Mouse (Mus musculus): ENCODE measurements around the gene Hectd4. TPM values are rescaled to one million over a fixed set of nuclear protein-coding genes. Genes with fewer than 3 reads are reported as not detected.
A peak's percentile ranks its signal among the peaks of the same experiment; 100 is the strongest.
"Not testable (repeated sequence)": the region's sequence is repeated elsewhere in the genome, so short reads cannot be mapped to it uniquely, and the experiment has no call there.

The Hectd4 gene
- polyA plus RNA-seq, 1 experiment from 2014 or later, result 5.1 TPM

DNA sequence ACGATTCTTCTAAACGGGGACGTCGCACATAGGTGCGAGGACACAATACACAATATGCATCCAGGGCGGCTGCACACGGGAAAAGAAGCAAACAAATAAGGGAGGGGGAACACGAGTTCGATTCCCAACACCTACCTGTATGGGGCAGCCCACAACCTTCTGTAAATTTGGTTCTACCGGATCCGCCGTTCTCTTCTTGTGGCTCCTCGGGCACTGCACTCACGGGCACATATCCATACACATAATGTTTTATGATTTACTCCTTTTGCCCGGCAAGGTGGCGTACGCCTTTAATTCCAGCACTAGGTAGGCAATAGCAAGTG is 28.5 kb upstream of the Hectd4 start:
- DNase-seq (ENCODE audit: extremely low spot score, low spot score), result no peak
- Histone ChIP-seq H3K27me3 (ENCODE audit: poor library complexity, severe bottlenecking) (no peaks in the 10 kb centered on the region), H3K9me3 (no peaks in the 10 kb centered on the region), H3K4me1 (peaks cover 38% of the 10 kb centered on the region), H3K27ac (peak overlapping the region; percentile 93), H3K36me3 (replicated peaks) (0 out of 2 replicates have a peak, but pooled peaks cover 3% of the 10 kb centered on the region), H3K4me3 (peak overlapping the region; percentile 80)
- 9% methylated on average over 17 of the region's 17 CpGs for WGBS

DNA sequence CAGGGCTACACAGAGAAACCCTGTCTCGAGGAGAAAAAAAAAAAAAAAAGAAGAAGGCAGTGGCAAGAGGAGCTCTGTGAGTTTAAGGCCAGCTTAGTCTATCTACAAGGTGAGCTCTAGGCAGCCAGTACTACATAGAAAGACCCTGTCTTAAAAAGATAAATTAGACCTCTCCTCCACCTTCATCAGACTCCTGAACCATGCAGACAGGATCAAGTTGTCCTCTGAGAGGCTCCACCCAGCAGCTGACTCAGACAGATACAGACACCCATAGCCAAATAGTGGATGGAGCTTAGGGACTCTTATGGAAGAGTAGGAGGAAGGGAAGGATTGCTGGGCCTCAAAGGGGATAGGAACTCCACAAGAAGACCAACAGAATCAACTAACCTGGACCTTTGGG is 25.8 kb upstream of the Hectd4 start:
- no peak overlapping the region for H3K27ac ChIP-seq
- H3K4me1 ChIP-seq, result peaks cover 13% of the 10 kb centered on the region
- WGBS, result 73% methylated on average over 1 of the region's 1 CpGs
- H3K4me3 ChIP-seq, result no peak overlapping the region
- H3K9me3 ChIP-seq, result no peaks in the 10 kb centered on the region
- DNase-seq (ENCODE audit: extremely low spot score, low spot score), result no peak
- no peaks in the 10 kb centered on the region for H3K27me3 ChIP-seq (ENCODE audit: poor library complexity, severe bottlenecking)
- 0 out of 2 replicates have a peak, but pooled peaks cover 2% of the 10 kb centered on the region for H3K36me3 ChIP-seq (replicated peaks)

DNA sequence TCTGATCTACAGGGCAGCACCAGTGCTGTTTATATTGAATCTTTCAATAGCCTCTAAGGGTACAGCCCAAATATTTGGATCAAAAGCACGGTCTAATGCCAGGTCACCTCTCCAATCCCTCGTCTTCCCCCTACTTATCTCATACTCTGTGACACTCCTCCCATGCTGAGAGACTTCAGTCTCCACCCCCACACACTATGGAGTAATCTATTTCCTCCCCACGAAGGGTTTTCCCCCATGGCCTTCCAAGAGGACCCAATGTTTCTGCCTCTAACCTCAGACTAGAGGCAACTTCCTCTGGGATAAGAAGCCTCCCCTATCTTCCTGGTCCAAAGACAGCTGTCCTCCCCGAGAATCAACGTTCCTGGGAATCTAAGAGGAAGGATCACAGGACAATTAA is 23.3 kb upstream of the Hectd4 start:
- 58% methylated on average over 5 of the region's 5 CpGs for WGBS

DNA sequence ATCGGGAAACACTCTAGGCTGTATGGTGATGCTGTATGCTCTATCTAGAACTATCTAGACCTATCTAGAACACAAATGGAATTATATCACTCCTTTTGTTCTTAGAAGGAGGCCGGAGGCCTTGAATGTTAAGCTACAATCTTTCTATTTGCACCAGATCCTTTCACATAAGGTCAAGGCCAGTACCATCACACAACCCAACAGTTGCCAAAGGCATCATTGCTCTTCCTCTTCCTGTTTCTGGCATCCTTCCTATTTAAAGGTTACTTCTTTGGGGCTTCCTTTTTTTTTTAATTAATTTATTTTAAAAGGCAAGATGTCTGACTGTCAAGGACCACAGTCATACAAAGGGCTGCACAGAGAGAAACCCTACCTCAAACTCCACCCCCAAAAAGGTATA is 22.7 kb upstream of the Hectd4 start:
- H3K36me3 ChIP-seq (replicated peaks), result no peaks in the 10 kb centered on the region
- H3K27ac ChIP-seq, result no peak overlapping the region
- no peak overlapping the region for H3K4me3 ChIP-seq
- no peak for DNase-seq (ENCODE audit: extremely low spot score, low spot score)
- no peaks in the 10 kb centered on the region for H3K4me1 ChIP-seq
- H3K9me3 ChIP-seq, result no peaks in the 10 kb centered on the region
- 84% methylated on average over 2 of the region's 2 CpGs for WGBS
- H3K27me3 ChIP-seq (ENCODE audit: poor library complexity, severe bottlenecking), result no peaks in the 10 kb centered on the region

More for the DNA sequence above, 23.3 kb upstream of the Hectd4 start:
- no peaks in the 10 kb centered on the region for H3K36me3 ChIP-seq (replicated peaks)
- no peaks in the 10 kb centered on the region for H3K9me3 ChIP-seq
- DNase-seq (ENCODE audit: extremely low spot score, low spot score), result no peak
- no peak overlapping the region for H3K4me3 ChIP-seq
- H3K27ac ChIP-seq, result no peak overlapping the region
- H3K4me1 ChIP-seq, result peaks cover under 1% of the 10 kb centered on the region
- no peaks in the 10 kb centered on the region for H3K27me3 ChIP-seq (ENCODE audit: poor library complexity, severe bottlenecking)

DNA sequence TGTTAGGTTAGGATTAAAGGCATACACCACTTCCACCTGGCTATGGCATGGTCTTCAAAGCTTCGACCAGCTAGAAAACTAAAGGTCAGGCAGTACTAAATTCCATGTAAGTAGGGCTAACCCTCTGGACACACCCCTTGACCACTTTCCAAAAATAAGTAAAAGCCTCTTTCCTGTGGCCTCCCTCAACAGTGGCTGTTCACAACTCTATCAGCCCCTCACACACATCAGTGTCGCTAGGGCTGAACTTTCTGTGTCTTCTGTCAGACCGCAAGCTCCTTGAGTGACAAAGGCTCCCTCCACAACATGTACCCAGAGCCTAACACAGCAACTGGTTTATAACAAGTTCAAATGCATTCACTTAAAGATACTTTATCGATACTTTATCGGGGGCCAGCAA is 21.6 kb upstream of the Hectd4 start:
- Histone ChIP-seq H3K4me3 (no peak overlapping the region), H3K27me3 (ENCODE audit: poor library complexity, severe bottlenecking) (no peaks in the 10 kb centered on the region), H3K36me3 (replicated peaks) (no peaks in the 10 kb centered on the region), H3K27ac (no peak overlapping the region), H3K9me3 (no peaks in the 10 kb centered on the region), H3K4me1 (no peaks in the 10 kb centered on the region)
- DNase-seq (ENCODE audit: extremely low spot score, low spot score), result no peak
- 89% methylated on average over 5 of the region's 5 CpGs for WGBS

DNA sequence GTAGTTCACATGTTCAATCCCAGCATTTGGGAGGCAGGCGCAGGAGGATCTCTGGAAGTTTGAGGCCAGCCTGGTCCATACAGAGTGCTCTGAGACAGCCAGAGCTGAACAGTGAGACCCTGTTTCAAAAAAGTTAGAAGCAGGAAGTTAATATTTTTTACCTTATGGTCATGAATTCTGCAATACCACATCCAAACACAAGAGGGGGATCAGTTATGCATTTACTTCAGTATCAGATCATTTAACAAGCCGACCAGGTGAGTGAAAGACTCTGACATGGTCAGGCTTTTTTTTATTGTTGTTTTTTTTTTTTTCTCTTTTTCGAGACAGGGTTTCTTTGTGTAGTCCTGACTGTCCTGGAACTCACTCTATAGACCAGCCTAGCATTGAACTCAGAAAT is 18.3 kb upstream of the Hectd4 start:
- Histone ChIP-seq H3K36me3 (replicated peaks) (peaks cover 14% of the 10 kb centered on the region), H3K27me3 (ENCODE audit: poor library complexity, severe bottlenecking) (no peaks in the 10 kb centered on the region), H3K9me3 (no peaks in the 10 kb centered on the region), H3K27ac (no peak overlapping the region), H3K4me3 (no peak overlapping the region), H3K4me1 (peaks cover 17% of the 10 kb centered on the region)
- 68% methylated on average over 3 of the region's 3 CpGs for WGBS
- no peak for DNase-seq (ENCODE audit: extremely low spot score, low spot score)

DNA sequence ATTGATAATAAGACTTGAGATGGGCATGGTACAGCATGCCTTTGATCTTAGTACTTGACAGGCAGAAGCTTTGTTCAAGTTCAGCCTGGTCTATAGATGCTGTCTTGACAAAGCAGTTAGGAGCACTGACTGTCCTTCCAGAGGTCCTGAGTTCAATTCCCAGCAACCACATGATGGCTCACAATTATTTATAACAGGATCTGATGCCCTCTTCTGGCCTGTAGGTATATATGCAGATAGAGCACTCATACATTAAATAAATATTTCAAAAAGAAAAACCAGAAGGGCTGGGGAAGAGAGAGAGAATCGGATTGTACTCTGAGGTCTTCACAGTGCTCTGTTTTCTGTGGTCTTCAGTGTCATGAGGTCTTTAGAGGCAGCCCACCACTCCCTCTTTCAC is 17.6 kb upstream of the Hectd4 start:
- Histone ChIP-seq H3K4me3 (no peak overlapping the region), H3K9me3 (no peaks in the 10 kb centered on the region), H3K4me1 (peaks cover 23% of the 10 kb centered on the region), H3K27me3 (ENCODE audit: poor library complexity, severe bottlenecking) (no peaks in the 10 kb centered on the region), H3K36me3 (replicated peaks) (peaks cover 21% of the 10 kb centered on the region), H3K27ac (no peak overlapping the region)
- 68% methylated on average over 1 of the region's 1 CpGs for WGBS
- DNase-seq (ENCODE audit: extremely low spot score, low spot score), result no peak

DNA sequence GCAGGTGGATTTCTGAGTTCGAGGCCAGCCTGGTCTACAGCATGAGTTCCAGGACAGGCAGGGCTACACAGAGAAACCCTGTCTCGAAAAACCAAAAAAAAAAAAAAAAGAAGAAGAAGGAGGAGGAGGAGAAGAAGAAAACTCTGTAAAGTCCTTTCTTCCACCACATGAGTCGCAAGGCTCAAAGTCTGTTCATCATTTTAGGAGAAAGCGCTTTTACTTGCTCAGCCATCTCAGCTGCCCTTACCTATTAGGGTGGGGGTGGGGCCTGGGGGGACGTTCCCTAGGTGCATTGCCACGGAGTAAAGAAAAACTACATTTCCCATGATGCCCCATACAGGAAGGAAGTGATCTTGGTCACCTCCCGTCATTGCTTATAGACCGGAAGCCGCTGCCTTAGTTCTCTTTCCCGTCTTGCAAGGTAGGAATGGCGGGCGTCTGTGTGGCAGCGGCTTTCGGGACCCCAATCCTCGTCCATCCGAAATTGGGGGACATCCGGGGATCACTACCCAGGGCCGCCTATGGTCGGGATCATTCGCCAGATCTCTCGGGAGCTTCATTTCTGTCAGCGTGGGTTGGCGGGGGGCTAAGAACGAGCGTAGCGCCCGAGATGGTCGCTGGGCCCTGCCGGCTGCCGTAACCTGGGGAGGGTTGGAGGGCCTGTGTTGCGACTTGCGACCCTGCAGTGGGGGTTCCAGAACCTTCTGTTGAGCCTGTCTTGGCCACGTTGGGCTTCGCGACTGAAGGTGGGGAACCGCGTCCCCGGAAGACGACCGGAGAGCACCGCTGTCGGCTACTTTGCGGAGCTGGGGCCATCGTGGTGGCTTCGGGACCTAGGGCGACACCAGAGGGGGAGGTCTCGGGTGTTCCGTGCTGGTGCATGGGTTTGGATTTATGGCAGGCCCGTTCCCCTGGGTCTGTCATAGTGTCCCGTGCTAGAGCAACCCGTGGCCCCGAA is 15.6 kb upstream of the Hectd4 start, which contains the start of gene Rpl6:
TSS of gene Rpl6 (plus strand) at position 350 of the 958 bp plus-strand sequence.
- WGBS, result 2% methylated on average over 52 of the region's 52 CpGs
- Histone ChIP-seq H3K36me3 (replicated peaks) (peaks cover 40% of the 10 kb centered on the region), H3K27ac (peak within 1 kb of the TSS; percentile 97), H3K9me3 (no peaks in the 10 kb centered on the region), H3K4me1 (peaks cover 28% of the 10 kb centered on the region), H3K4me3 (peak within 1 kb of the TSS; percentile 94), H3K27me3 (ENCODE audit: poor library complexity, severe bottlenecking) (no peaks in the 10 kb centered on the region)
- peak; percentile 84 for DNase-seq (ENCODE audit: extremely low spot score, low spot score)

DNA sequence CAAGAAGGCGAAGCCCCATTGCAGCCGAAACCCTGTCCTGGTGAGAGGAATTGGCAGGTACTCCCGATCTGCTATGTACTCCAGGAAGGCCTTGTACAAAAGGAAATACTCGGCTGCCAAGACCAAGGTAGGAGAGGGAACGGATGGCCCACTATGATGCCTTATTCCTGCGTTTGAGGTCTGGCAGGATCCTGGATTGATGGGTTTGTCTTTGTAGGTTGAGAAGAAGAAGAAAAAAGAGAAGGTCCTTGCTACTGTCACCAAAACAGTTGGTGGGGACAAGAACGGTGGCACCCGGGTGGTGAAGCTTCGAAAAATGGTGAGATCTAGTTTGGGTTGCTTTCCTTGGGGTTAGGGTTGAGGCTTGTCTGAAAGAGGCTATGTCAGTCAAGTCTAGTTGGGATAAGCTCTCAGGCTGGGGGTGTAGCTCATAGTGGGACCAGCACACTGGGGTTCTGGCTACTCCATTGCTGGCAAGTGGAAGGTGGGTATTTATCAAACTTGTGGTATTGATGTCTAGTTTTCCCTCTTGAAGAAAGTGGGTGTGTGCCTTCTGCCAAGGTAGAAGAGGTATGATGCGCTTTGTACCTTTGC is 14.4 kb upstream of the Hectd4 start:
- not testable (repeated sequence) for H3K27me3 ChIP-seq (ENCODE audit: poor library complexity, severe bottlenecking); DNase-seq (ENCODE audit: extremely low spot score, low spot score); H3K9me3 ChIP-seq
- WGBS, result 84% methylated on average over 8 of the region's 10 CpGs
- H3K27ac ChIP-seq, result peak overlapping the region; percentile 97; the same call in 1 of the 2 replicates
- peaks cover 28% of the 10 kb centered on the region for H3K4me1 ChIP-seq
- peaks cover 53% of the 10 kb centered on the region for H3K36me3 ChIP-seq (replicated peaks)
- H3K4me3 ChIP-seq, result peak overlapping the region; percentile 94

DNA sequence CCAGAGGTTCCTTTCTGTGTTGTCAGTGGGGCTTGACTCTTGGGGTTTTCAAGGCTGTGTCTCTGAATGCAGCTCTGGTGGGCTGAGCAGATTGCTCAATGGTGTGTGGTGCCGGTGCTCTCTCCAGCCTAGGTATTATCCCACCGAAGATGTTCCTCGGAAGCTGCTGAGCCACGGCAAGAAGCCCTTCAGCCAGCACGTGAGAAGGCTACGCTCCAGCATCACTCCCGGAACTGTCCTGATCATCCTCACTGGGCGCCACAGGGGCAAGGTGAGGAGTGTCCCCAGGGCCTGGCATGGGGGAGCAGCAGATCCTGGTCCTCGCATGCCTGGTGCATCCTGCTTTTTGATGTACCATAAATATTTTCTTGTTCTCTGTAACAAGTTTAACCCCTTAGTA is 13.5 kb upstream of the Hectd4 start:
- Histone ChIP-seq H3K27me3 (ENCODE audit: poor library complexity, severe bottlenecking) (no peaks in the 10 kb centered on the region), H3K36me3 (replicated peaks) (peaks cover 62% of the 10 kb centered on the region), H3K27ac (no peak overlapping the region), H3K4me1 (peaks cover 28% of the 10 kb centered on the region), H3K9me3 (no peaks in the 10 kb centered on the region), H3K4me3 (peak overlapping the region; percentile 94)
- WGBS, result 89% methylated on average over 9 of the region's 9 CpGs
- DNase-seq (ENCODE audit: extremely low spot score, low spot score), result no peak

DNA sequence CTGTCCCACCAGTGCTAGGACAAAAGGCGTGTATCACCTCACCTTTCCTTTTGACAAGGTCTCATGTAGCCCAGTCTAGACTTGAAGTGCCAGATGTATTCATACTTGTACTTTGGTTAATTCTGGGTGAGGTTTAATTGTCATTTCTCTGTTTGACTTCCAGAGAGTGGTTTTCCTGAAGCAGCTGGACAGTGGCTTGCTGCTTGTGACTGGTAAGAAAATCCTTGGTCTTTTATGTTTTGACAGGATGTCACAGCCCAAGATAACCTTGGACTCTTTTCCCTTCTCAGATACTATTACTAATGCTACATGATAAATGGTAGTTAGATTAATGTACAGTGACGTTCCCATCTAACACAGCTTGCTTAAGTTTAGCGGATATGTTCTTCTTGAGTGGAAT is 13.0 kb upstream of the Hectd4 start:
- DNase-seq (ENCODE audit: extremely low spot score, low spot score), result no peak
- H3K4me3 ChIP-seq, result peak overlapping the region; percentile 94; the same call in 1 of the 2 replicates

DNA sequence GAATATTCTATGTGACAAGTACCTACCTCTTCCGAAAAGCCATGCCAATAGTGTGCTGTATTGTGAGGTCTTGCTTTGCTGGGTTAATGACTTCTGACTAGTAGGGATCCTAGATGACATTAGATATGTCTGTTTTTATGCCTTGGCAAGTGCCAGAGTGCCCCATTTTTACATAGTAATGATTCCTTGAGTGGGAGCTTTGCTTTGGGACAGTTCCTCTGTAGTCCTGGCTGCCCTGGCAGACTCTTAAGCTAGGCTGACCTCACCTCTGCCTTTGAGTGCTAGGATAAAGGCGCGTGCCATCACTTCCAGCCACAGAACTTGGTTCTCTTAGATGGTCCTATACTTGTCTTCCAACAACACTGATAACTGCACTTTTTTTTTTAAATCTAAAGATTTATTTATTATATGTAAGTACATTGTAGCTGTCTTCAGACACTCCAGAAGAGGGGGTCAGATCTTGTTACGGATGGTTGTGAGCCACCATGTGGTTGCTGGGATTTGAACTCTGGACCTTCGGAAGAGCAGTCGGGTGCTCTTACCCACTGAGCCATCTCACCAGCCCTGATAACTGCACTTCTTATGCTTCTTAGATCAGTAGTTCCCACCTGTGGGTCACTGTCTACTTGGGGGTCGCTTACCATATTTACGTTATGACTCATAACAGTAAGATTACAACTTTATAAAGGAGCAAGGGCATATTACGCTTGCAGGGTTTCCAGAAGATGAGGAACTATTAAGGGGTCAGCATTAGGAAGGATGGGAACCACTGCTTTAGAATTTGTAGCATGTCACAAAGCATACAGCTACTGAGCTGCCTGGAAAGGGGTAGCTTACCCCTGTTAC is 10.0 kb upstream of the Hectd4 start:
- Histone ChIP-seq H3K27ac (no peak overlapping the region), H3K27me3 (ENCODE audit: poor library complexity, severe bottlenecking) (no peaks in the 10 kb centered on the region), H3K4me1 (peaks cover 28% of the 10 kb centered on the region), H3K4me3 (no peak overlapping the region), H3K9me3 (peaks cover 4% of the 10 kb centered on the region; the same call in 1 of the 2 replicates), H3K36me3 (replicated peaks) (peaks cover 79% of the 10 kb centered on the region)
- WGBS, result 92% methylated on average over 9 of the region's 9 CpGs
- DNase-seq (ENCODE audit: extremely low spot score, low spot score), result no peak

More for the DNA sequence above, 13.0 kb upstream of the Hectd4 start:
- Histone ChIP-seq H3K9me3 (no peaks in the 10 kb centered on the region), H3K27ac (no peak overlapping the region), H3K4me1 (peaks cover 28% of the 10 kb centered on the region), H3K36me3 (replicated peaks) (peaks cover 66% of the 10 kb centered on the region), H3K27me3 (ENCODE audit: poor library complexity, severe bottlenecking) (no peaks in the 10 kb centered on the region)
- 94% methylated on average over 3 of the region's 3 CpGs for WGBS

Measured in forebrain, embryonic 10.5 days (tissue).